Mouse (Mus musculus): ENCODE measurements at regions not wholly inside any gene's neighbourhood (a gene's known extent, or its start where the extent isn't known, plus 50 kb on each side); places are given as distances from the start of the nearest gene placed in this dataset.

GRCm38 (mm10) chr19:27498278-27498677 is 68.7 kb upstream of the Pum3 start:
- H3K4me2 ChIP-seq (replicated peaks), result no peak overlapping the region
- WGBS, result 87% methylated on average over 4 of the region's 4 CpGs
- no peaks in the 10 kb centered on the region for H3K9me3 ChIP-seq
- H3K27ac ChIP-seq (replicated peaks), result no peak overlapping the region
- H3K36me3 ChIP-seq, result no peaks in the 10 kb centered on the region
- H3K4me1 ChIP-seq, result no peaks in the 10 kb centered on the region
- H3K27me3 ChIP-seq, result no peaks in the 10 kb centered on the region
- no peak overlapping the region for H3K9ac ChIP-seq (replicated peaks)
- ATAC-seq (replicated peaks), result no peak
- H3K4me3 ChIP-seq, result no peak overlapping the region

DNA sequence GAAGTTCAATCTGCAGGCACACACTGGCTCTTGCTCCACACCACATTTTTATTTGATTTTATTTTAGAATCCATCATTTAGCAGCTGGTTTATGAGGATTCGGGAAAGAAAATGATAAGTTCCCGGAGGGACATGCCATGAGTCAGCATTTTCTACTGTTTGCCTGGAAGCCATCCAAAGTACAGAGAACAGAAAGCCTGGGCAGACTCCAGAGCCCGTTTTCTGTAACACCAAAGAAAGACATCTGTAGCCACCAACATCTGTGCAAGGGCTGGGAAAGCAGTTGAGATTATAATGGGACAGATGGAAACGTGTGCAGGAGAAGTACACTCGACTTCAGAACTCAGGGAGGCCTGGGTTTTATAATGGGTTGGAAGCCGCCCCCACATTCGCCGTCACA is 62.8 kb upstream of the Pum3 start:
- Histone ChIP-seq H3K4me1 (no peaks in the 10 kb centered on the region), H3K9ac (replicated peaks) (no peak overlapping the region), H3K36me3 (no peaks in the 10 kb centered on the region), H3K27me3 (no peaks in the 10 kb centered on the region), H3K27ac (replicated peaks) (no peak overlapping the region), H3K4me2 (replicated peaks) (no peak overlapping the region), H3K9me3 (no peaks in the 10 kb centered on the region), H3K4me3 (no peak overlapping the region)
- ATAC-seq (replicated peaks), result no peak
- WGBS, result 82% methylated on average over 8 of the region's 8 CpGs

GRCm38 (mm10) chr19:27491873-27492272 is 62.2 kb upstream of the Pum3 start:
- H3K4me3 ChIP-seq, result no peak overlapping the region
- WGBS, result 93% methylated on average over 5 of the region's 5 CpGs
- H3K27ac ChIP-seq (replicated peaks), result no peak overlapping the region
- H3K9ac ChIP-seq (replicated peaks), result no peak overlapping the region
- H3K9me3 ChIP-seq, result no peaks in the 10 kb centered on the region
- no peak overlapping the region for H3K4me2 ChIP-seq (replicated peaks)
- H3K27me3 ChIP-seq, result no peaks in the 10 kb centered on the region
- no peak for ATAC-seq (replicated peaks)
- no peaks in the 10 kb centered on the region for H3K4me1 ChIP-seq
- H3K36me3 ChIP-seq, result no peaks in the 10 kb centered on the region

- ATAC-seq (replicated peaks), result no peak
These were observed 59.4 kb upstream of the Pum3 start for GRCm38 (mm10) chr19:27489053-27489452.

More at GRCm38 (mm10) chr19:27489053-27489452, 59.4 kb upstream of the Pum3 start:
- Histone ChIP-seq H3K4me1 (no peaks in the 10 kb centered on the region), H3K36me3 (no peaks in the 10 kb centered on the region), H3K9ac (replicated peaks) (no peak overlapping the region), H3K9me3 (no peaks in the 10 kb centered on the region), H3K27me3 (no peaks in the 10 kb centered on the region), H3K4me3 (no peak overlapping the region), H3K4me2 (replicated peaks) (no peak overlapping the region), H3K27ac (replicated peaks) (no peak overlapping the region)
- 79% methylated on average over 4 of the region's 4 CpGs for WGBS

Data from forebrain, embryonic 15.5 days (tissue).